Mouse (Mus musculus): ENCODE measurements at regions not wholly inside any gene's neighbourhood (a gene's known extent, or its start where the extent isn't known, plus 50 kb on each side); places are given as distances from the start of the nearest gene placed in this dataset.

DNA sequence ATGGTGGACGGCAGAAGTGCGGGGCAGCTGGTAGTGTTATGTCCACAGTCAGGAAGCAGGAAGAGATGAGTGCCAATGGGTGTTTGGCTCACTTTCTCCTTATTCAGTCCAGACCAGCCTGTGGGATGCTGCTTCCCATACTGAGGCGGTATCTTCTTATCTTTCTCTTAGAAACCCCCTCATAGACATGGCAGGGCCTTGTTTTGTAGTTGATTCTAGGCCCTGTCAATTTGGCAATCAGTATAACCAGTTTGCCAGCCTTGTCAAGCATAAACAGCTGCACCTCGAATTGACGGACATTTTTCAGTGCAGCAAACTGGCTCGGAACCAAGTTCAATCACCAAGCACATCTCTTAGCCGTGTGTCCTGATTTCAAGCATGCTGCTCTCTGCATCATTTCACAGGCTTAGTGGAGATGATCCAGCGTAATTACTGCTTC, 385.7 kb upstream of the Hs6st1 start:
- TF ChIP-seq POLR2A (IDR thresholded peaks at IDR 0.05; ENCODE audit: control insufficient read depth, extremely low read depth, insufficient read depth, low read length, poor library complexity) = no peak
- TF ChIP-seq CTCF (IDR thresholded peaks at IDR 0.05; ENCODE audit: borderline replicate concordance, control insufficient read depth, extremely low read depth, insufficient read depth, low read length, poor library complexity) = no peak
